Mouse (Mus musculus) urinary bladder, postnatal 4 days (tissue): ENCODE data around the gene Sema3b.

Source experiments
- DNase-seq, 2 experiments: peaks; one replicate each; pipeline ENCODE4 v3.0.0; 2021 to 2022; ENCODE audit warnings: low spot score in 2 of 2

Sema3b gene

GRCm38 (mm10) chr9:107548820-107549219 is 60.2 kb downstream of the Sema3b start:
- DNase-seq = no peak

- DNase-seq = no peak
These were observed 61.1 kb downstream of the Sema3b start for GRCm38 (mm10) chr9:107547957-107548356.
